9 mouse cellular contexts compared by ENCODE assay signal in genomic region chr2:119995391-119996281, GRCm38 (mm10). TPM values are rescaled to one million over a fixed set of nuclear protein-coding genes. Genes with fewer than 3 reads are reported as not detected.
DNase-seq lines count a peak whose midpoint lies in the region; ATAC-seq and TF ChIP-seq lines count a peak whose summit lies in the region.
"Had no signal": no experiment of that assay in that cellular context is flagged by ENCODE, and none has a peak within 500 bp of the region (broad histone marks: within the 10 kb centered on the region; RNA-seq: fewer than 3 reads in every experiment).

No protein-coding gene starts in this region.

- DNase-seq in lung, postnatal 14 days = no peak
- no peak for DNase-seq in forebrain, postnatal 0 days
- peak; percentile 18 for DNase-seq in hindlimb bud, embryonic 11.5 days (ENCODE audit: extremely low spot score, low read depth, low spot score)
- DNase-seq in lung, postnatal 4 days = peak; percentile 50 to 61
- DNase-seq in cerebellum, postnatal 14 days = no peak
- DNase-seq in frontal cortex, postnatal 25 days (ENCODE audit: low spot score in 2 of 2) = no peak

- H3K27ac ChIP-seq in lung, embryonic 16.5 days (ENCODE audit: low read length) = peak overlapping the region; percentile 94
- H3K27ac ChIP-seq in forebrain, postnatal 0 days (ENCODE audit: low read depth, low read length) = peak overlapping the region; percentile 46; the same call in 1 of the 2 replicates
- H3K27ac ChIP-seq: midbrain, embryonic 12.5 days had no signal

- TF ChIP-seq CTCF in forebrain, postnatal 0 days (IDR thresholded peaks at IDR 0.05; ENCODE audit: low read depth) = no peak

- H3K9me3 ChIP-seq in lung, embryonic 16.5 days (ENCODE audit: control insufficient read depth, low read length) = no peaks in the 10 kb centered on the region
- H3K9me3 ChIP-seq in forebrain, postnatal 0 days (ENCODE audit: low read length) = no peaks in the 10 kb centered on the region
- H3K9me3 ChIP-seq: midbrain, embryonic 12.5 days had no signal

- ATAC-seq in lung, embryonic 16.5 days (ENCODE audit: low read depth) = peak; percentile 62
- ATAC-seq in forebrain, postnatal 0 days = no peak
- ATAC-seq in cerebellum, adult (ENCODE audit: insufficient number of reproducible peaks, low FRiP score, low TSS enrichment) = no peak

- H3K4me3 ChIP-seq in lung, embryonic 16.5 days (ENCODE audit: low read length) = no peak overlapping the region
- no peak overlapping the region for H3K4me3 ChIP-seq in forebrain, postnatal 0 days (ENCODE audit: low read depth, low read length)
- H3K4me3 ChIP-seq: midbrain, embryonic 12.5 days had no signal

- WGBS in lung, embryonic 16.5 days = 28% methylated on average over 9 of the region's 9 CpGs
- 65% methylated on average over 9 of the region's 9 CpGs for WGBS in forebrain, postnatal 0 days

- H3K36me3 ChIP-seq in lung, embryonic 16.5 days (ENCODE audit: control insufficient read depth, insufficient read depth, low read length) = no peaks in the 10 kb centered on the region
- peaks cover 6% of the 10 kb centered on the region for H3K36me3 ChIP-seq in forebrain, postnatal 0 days (ENCODE audit: insufficient read depth)
- H3K36me3 ChIP-seq: midbrain, embryonic 12.5 days had no signal

- peak overlapping the region; percentile 44 for H3K9ac ChIP-seq in lung, embryonic 16.5 days (ENCODE audit: low read length)
- H3K9ac ChIP-seq in forebrain, postnatal 0 days = no peak overlapping the region
- H3K9ac ChIP-seq: midbrain, embryonic 12.5 days had no signal

- no peak overlapping the region for H3K4me2 ChIP-seq in lung, embryonic 16.5 days (ENCODE audit: low read depth, low read length)
- no peak overlapping the region for H3K4me2 ChIP-seq in forebrain, postnatal 0 days (ENCODE audit: low read depth)
- H3K4me2 ChIP-seq: midbrain, embryonic 12.5 days had no signal

- peaks cover 20% of the 10 kb centered on the region for H3K4me1 ChIP-seq in lung, embryonic 16.5 days (replicated peaks; ENCODE audit: control insufficient read depth, insufficient read depth, low read length)
- no peaks in the 10 kb centered on the region for H3K4me1 ChIP-seq in forebrain, postnatal 0 days (ENCODE audit: insufficient read depth)
- H3K4me1 ChIP-seq: midbrain, embryonic 12.5 days had no signal

- no peaks in the 10 kb centered on the region for H3K27me3 ChIP-seq in lung, embryonic 16.5 days (ENCODE audit: control insufficient read depth, insufficient read depth, low read depth, low read length)
- no peaks in the 10 kb centered on the region for H3K27me3 ChIP-seq in forebrain, postnatal 0 days (ENCODE audit: insufficient read depth, low read length)
- H3K27me3 ChIP-seq: midbrain, embryonic 12.5 days had no signal

RNA-seq across cellular contexts. Expression of gene Mapkbp1, which starts 23.1 kb away (rescaled TPM):
- polyA plus RNA-seq in lung, embryonic 16.5 days (2015; fragmentation: Nextera tagmentation; extraction: Ambion mirVana) = 3.4 and 3.5 TPM in 2 replicates
- total RNA-seq in forebrain, postnatal 0 days (2014; rRNA removed) = 38.6 and 42.5 TPM in 2 replicates
- 6.5 and 7.4 TPM in 2 replicates for polyA plus RNA-seq in forebrain, postnatal 0 days (2015; fragmentation: Nextera tagmentation; extraction: Ambion mirVana)

RNA-seq across cellular contexts. Expression of gene Jmjd7, which starts 31.6 kb away (rescaled TPM):
- 21.2 and 22.9 TPM in 2 replicates for polyA plus RNA-seq in lung, embryonic 16.5 days (2015; fragmentation: Nextera tagmentation; extraction: Ambion mirVana)
- 12.7 and 14.6 TPM in 2 replicates for total RNA-seq in forebrain, postnatal 0 days (2014; rRNA removed)
- 16.4 and 16.9 TPM in 2 replicates for polyA plus RNA-seq in forebrain, postnatal 0 days (2015; fragmentation: Nextera tagmentation; extraction: Ambion mirVana)

RNA-seq across cellular contexts. Expression of gene Gm28042, which starts 31.7 kb away (rescaled TPM):
- 2.3 and 4.3 TPM in 2 replicates for polyA plus RNA-seq in lung, embryonic 16.5 days (2015; fragmentation: Nextera tagmentation; extraction: Ambion mirVana)
- total RNA-seq in forebrain, postnatal 0 days (2014; rRNA removed) = 4.3 and 7.5 TPM in 2 replicates
- polyA plus RNA-seq in forebrain, postnatal 0 days (2015; fragmentation: Nextera tagmentation; extraction: Ambion mirVana) = 0.72 and 1.2 TPM in 2 replicates

RNA-seq across cellular contexts. Expression of gene Pla2g4b, which starts 37.6 kb away (rescaled TPM):
- polyA plus RNA-seq in lung, embryonic 16.5 days (2015; fragmentation: Nextera tagmentation; extraction: Ambion mirVana) = 1.1 and 1.4 TPM in 2 replicates
- 8.5 and 11.1 TPM in 2 replicates for total RNA-seq in forebrain, postnatal 0 days (2014; rRNA removed)
- 0.13 and 0.48 TPM in 2 replicates for polyA plus RNA-seq in forebrain, postnatal 0 days (2015; fragmentation: Nextera tagmentation; extraction: Ambion mirVana)

Comparison
In these comparisons a context has a peak if more than half of its experiments do, and no peak if none do; other contexts are left out.
1. DNase-seq: peak in hindlimb bud, embryonic 11.5 days (single experiment) and lung, postnatal 4 days (2 of 2); none in lung, postnatal 14 days (single experiment), forebrain, postnatal 0 days (single experiment), cerebellum, postnatal 14 days (0 of 2) and frontal cortex, postnatal 25 days (0 of 2).